Mouse (Mus musculus) c-Kit-positive CD71-negative TER-119-negative erythroid progenitor cells, embryonic 14.5 days (primary cell): Measurements from ENCODE around the gene Gm7030.
"Not testable (repeated sequence)": the region's sequence is repeated elsewhere in the genome, so short reads cannot be mapped to it uniquely, and the experiment has no call there.

Experiments
- DNase-seq: peaks from one replicate; pipeline ENCODE4 v3.0.0-alpha.2; 2013; ENCODE audit warnings: low read depth

Gene Gm7030

GRCm38 (mm10) chr17:36128968-36129817 is at the start of gene Gm7030:
Gene Gm7030, minus strand, starts transcription at chr17:36129425.
- not testable (repeated sequence) for DNase-seq

- not testable (repeated sequence) for DNase-seq
Observed at GRCm38 (mm10) chr17:36178938-36179337, 49.7 kb upstream of the Gm7030 start.

GRCm38 (mm10) chr17:36176132-36176531 is 46.9 kb upstream of the Gm7030 start:
- DNase-seq, result not testable (repeated sequence)

GRCm38 (mm10) chr17:36170287-36170814 is 41.1 kb upstream of the Gm7030 start:
- no peak for DNase-seq

- no peak for DNase-seq
Observed at GRCm38 (mm10) chr17:36169753-36170152, 40.5 kb upstream of the Gm7030 start.

- not testable (repeated sequence) for DNase-seq
Observed at GRCm38 (mm10) chr17:36169094-36169493, 39.9 kb upstream of the Gm7030 start.

GRCm38 (mm10) chr17:36168039-36168652 is 38.9 kb upstream of the Gm7030 start, which contains the start of gene Gm8909:
Gene Gm8909, minus strand, starts transcription at chr17:36168537.
- DNase-seq, result no peak

- DNase-seq, result no peak
Observed at GRCm38 (mm10) chr17:36167306-36168038, 38.2 kb upstream of the Gm7030 start.

- DNase-seq, result not testable (repeated sequence)
Observed at GRCm38 (mm10) chr17:36166901-36167300, 37.7 kb upstream of the Gm7030 start.

- DNase-seq, result no peak
Observed at GRCm38 (mm10) chr17:36161129-36162051, 32.2 kb upstream of the Gm7030 start.

GRCm38 (mm10) chr17:36158264-36158663 is 29.0 kb upstream of the Gm7030 start:
- not testable (repeated sequence) for DNase-seq

GRCm38 (mm10) chr17:36157782-36158181 is 28.6 kb upstream of the Gm7030 start:
- not testable (repeated sequence) for DNase-seq

GRCm38 (mm10) chr17:36154271-36155149 is 25.3 kb upstream of the Gm7030 start:
- DNase-seq, result no peak

GRCm38 (mm10) chr17:36151200-36151599 is 22.0 kb upstream of the Gm7030 start:
- DNase-seq, result not testable (repeated sequence)

GRCm38 (mm10) chr17:36148468-36148867 is 19.2 kb upstream of the Gm7030 start:
- not testable (repeated sequence) for DNase-seq

GRCm38 (mm10) chr17:36146937-36147336 is 17.7 kb upstream of the Gm7030 start:
- not testable (repeated sequence) for DNase-seq

- not testable (repeated sequence) for DNase-seq
Observed at GRCm38 (mm10) chr17:36145861-36146156, 16.6 kb upstream of the Gm7030 start.

GRCm38 (mm10) chr17:36145111-36145860 is 16.1 kb upstream of the Gm7030 start:
- no peak for DNase-seq

- DNase-seq, result not testable (repeated sequence)
Observed at GRCm38 (mm10) chr17:36136299-36136848, 7.1 kb upstream of the Gm7030 start.
